Mouse (Mus musculus) megakaryocyte, embryonic 14.5 days (primary cell): ENCODE measurements at regions not wholly inside any gene's neighbourhood (a gene's known extent, or its start where the extent isn't known, plus 50 kb on each side); places are given as distances from the start of the nearest gene placed in this dataset.

Experiments used
- FLI1 ChIP-seq: IDR thresholded peaks from 2 replicates; pipeline ENCODE4 v1.6.1; 2012; ENCODE audit warnings: low read length, inconsistent platforms, mixed read lengths
- GATA1 ChIP-seq: IDR thresholded peaks from 3 replicates; pipeline ENCODE4 v1.6.1; 2012; ENCODE audit warnings: mixed read lengths, low read length, inconsistent platforms, borderline replicate concordance

DNA sequence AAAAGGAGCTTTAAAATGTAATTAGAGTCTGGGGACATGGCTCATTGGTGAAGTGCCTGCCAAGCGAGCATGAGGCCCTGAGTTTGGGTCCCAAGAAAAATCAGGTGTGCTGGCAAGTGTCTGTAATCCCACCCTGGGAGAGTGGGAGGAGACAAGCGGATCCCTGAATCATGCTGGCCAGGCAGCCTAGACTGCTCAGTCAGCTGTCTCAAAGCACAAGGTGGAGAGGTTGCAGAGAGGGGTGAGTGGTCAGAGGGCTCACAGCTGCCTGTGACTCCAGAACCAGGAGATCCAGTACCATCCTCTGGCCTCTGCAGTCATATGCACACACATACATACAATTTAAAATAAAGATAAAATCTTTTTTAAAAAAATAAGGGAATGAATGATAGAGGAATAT lies 97.7 kb downstream of the Nptx2 start:
- no peak for TF ChIP-seq GATA1
- TF ChIP-seq FLI1 = no peak
